Mouse (Mus musculus): ENCODE results near the gene Ankrd45. TPM values are rescaled to one million over a fixed set of nuclear protein-coding genes. Genes with fewer than 3 reads are reported as not detected.

The Ankrd45 gene
- polyA plus RNA-seq (2012; rRNA removed) (1.5 and 2.1 TPM in 2 replicates), polyA plus RNA-seq (2014; fragmentation: Nextera tagmentation; extraction: Ambion mirVana) (1.1 and 1.5 TPM in 2 replicates)

DNA sequence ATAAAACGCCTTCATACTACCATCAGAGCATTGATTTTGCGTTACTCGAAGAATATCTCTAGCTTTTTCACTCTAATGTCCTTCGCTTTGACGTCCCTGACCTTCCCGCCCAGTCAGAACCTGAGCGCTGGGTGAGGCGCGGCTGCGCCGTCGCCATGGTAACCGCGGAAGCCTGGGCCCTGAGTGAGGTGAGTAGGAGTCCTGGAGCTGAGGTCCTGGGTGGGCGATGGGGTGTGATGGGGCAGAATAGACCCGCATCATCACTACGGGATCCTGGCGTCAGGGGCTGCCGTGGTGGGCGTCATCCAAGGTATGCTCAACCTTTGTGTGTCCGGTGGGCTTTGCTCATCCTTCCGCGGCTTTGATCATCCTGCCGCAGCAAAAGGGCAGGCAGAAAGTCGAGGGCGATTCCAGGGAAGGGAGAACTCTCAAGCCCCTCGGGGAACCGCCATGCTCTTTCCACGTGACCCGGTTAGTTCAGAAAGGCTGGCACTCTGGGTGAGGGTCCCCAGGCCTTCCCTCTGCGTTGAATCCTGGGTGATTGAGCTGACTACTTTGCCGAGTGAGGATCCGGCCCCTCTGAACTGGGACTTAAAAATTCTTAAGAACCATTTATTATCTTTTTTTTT, at the start of gene Ankrd45:
Ankrd45 (plus strand) TSS at position 161 of the 629 bp plus-strand sequence.
- peak within 1 kb of the TSS; percentile 60 for H3K9ac ChIP-seq (ENCODE audit: low read depth, low read length, severe bottlenecking)
- H3K4me2 ChIP-seq (replicated peaks; ENCODE audit: low read depth, low read length, severe bottlenecking): peak within 1 kb of the TSS; percentile 76
- no peak within 1 kb of the TSS for H3K27ac ChIP-seq (replicated peaks; ENCODE audit: low read depth, low read length)
- H3K36me3 ChIP-seq (ENCODE audit: control insufficient read depth, insufficient read depth, low read length): no peaks in the 10 kb centered on the region
- ATAC-seq (ENCODE audit: low FRiP score, low read depth) (peak; percentile 77), DNase-seq (ENCODE audit: low spot score) (peak; percentile 9)
- TF ChIP-seq POLR2A (IDR thresholded peaks at IDR 0.05; ENCODE audit: borderline replicate concordance, extremely low read depth, insufficient read depth, insufficient read length): no peak
- H3K9me3 ChIP-seq (ENCODE audit: control insufficient read depth, low read length): no peaks in the 10 kb centered on the region
- peak within 1 kb of the TSS; percentile 41 for H3K4me3 ChIP-seq (replicated peaks; ENCODE audit: low read length)
- no peaks in the 10 kb centered on the region for H3K27me3 ChIP-seq (ENCODE audit: control insufficient read depth, insufficient read depth, low read length)
- 6% methylated on average over 33 of the region's 33 CpGs for WGBS
- H3K4me1 ChIP-seq (ENCODE audit: control insufficient read depth, insufficient read depth, low read length): peaks cover 5% of the 10 kb centered on the region; the same call in 1 of the 2 replicates

DNA sequence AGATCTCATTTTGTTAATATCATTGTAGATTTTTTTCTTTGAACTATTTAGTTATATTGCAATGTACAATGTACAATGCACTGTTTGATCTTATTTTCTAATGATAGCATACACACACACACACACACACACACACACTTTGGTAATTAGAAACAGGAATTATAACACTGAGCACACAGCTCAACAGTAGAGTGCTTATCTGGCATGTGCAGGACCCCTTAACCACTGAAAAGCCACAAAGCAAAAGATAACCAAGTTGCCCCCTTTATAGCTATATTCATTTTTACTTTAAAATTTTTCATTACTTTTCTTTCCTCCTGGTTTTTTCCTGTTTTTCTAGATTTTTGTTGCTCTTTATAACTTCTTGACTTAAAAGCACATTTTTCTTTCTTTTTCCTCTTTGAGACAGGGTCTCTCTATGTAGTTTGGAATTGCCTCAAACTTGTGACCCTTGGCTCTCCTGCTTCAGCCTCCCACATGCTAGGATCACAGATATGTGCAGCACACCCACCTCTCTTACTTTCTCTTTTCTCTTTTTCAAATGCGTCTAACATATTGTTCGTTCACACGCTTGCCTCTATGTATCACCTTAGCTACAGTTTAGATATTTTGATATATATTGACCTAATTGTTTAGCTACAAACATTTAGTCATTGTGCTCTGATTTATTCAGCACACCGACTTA, 42.6 kb upstream of the Ankrd45 start:
- Histone ChIP-seq H3K36me3 (ENCODE audit: control insufficient read depth, insufficient read depth, low read length) (peaks cover 54% of the 10 kb centered on the region), H3K9me3 (ENCODE audit: control insufficient read depth, low read length) (no peaks in the 10 kb centered on the region), H3K4me2 (replicated peaks; ENCODE audit: low read depth, low read length, severe bottlenecking) (no peak overlapping the region), H3K27me3 (ENCODE audit: control insufficient read depth, insufficient read depth, low read length) (no peaks in the 10 kb centered on the region), H3K9ac (ENCODE audit: low read depth, low read length, severe bottlenecking) (no peak overlapping the region), H3K27ac (replicated peaks; ENCODE audit: low read depth, low read length) (no peak overlapping the region), H3K4me3 (replicated peaks; ENCODE audit: low read length) (no peak overlapping the region), H3K4me1 (ENCODE audit: control insufficient read depth, insufficient read depth, low read length) (no peaks in the 10 kb centered on the region)
- ATAC-seq (ENCODE audit: low FRiP score, low read depth): no peak
- 96% methylated on average over 4 of the region's 4 CpGs for WGBS
- DNase-seq (ENCODE audit: low spot score): no peak
- TF ChIP-seq POLR2A (IDR thresholded peaks at IDR 0.05; ENCODE audit: borderline replicate concordance, extremely low read depth, insufficient read depth, insufficient read length): no peak

DNA sequence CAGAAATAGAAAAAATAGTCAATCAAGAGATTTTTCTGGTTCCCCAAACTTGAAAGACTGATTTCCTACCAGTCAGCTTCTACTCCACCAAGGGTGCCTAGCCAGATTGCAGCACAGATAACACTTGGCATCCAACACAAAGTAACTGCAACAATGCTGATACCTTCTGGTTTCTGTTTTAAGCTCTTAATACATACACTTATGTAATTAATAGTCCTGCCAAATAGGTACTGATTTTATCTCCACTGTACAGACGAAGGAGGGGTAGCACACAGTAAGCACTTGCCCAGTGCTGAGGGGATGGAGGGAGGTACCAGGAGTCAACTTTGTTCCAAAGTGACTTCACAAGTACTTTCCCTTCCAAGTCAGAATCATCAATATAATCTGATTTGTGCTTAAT, 38.6 kb upstream of the Ankrd45 start:
- WGBS: 89% methylated on average over 1 of the region's 1 CpGs
- DNase-seq (ENCODE audit: low spot score): no peak
- TF ChIP-seq POLR2A (IDR thresholded peaks at IDR 0.05; ENCODE audit: borderline replicate concordance, extremely low read depth, insufficient read depth, insufficient read length): no peak
- no peaks in the 10 kb centered on the region for H3K4me1 ChIP-seq (ENCODE audit: control insufficient read depth, insufficient read depth, low read length)
- H3K9ac ChIP-seq (ENCODE audit: low read depth, low read length, severe bottlenecking): no peak overlapping the region
- H3K27me3 ChIP-seq (ENCODE audit: control insufficient read depth, insufficient read depth, low read length): no peaks in the 10 kb centered on the region
- no peak overlapping the region for H3K4me2 ChIP-seq (replicated peaks; ENCODE audit: low read depth, low read length, severe bottlenecking)
- H3K27ac ChIP-seq (replicated peaks; ENCODE audit: low read depth, low read length): no peak overlapping the region
- no peak overlapping the region for H3K4me3 ChIP-seq (replicated peaks; ENCODE audit: low read length)
- no peak for ATAC-seq (ENCODE audit: low FRiP score, low read depth)
- no peaks in the 10 kb centered on the region for H3K9me3 ChIP-seq (ENCODE audit: control insufficient read depth, low read length)
- H3K36me3 ChIP-seq (ENCODE audit: control insufficient read depth, insufficient read depth, low read length): peaks cover 45% of the 10 kb centered on the region

DNA sequence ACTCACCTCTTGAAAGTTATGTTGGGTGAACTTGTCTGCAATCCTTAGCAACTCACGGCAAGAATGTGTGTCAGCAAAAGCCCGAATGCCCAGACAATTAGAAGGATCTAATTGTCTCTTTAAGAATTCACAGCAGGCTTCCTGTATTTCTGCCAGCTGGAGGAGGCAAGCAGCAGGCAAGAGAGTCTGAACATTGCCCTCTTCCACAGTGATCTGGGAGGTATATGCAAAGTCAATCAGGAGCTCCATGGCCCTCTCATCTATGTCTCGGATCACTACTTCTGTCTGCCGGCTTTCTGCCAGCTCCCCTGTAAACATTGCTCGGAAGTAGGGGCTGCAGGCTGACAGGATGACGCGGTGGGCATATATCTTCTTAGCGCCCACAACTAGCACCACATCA, 33.3 kb upstream of the Ankrd45 start:
- ATAC-seq (ENCODE audit: low FRiP score, low read depth) (no peak), DNase-seq (ENCODE audit: low spot score) (no peak)
- H3K4me1 ChIP-seq (ENCODE audit: control insufficient read depth, insufficient read depth, low read length): no peaks in the 10 kb centered on the region
- no peak overlapping the region for H3K9ac ChIP-seq (ENCODE audit: low read depth, low read length, severe bottlenecking)
- no peak overlapping the region for H3K4me3 ChIP-seq (replicated peaks; ENCODE audit: low read length)
- WGBS: 88% methylated on average over 8 of the region's 8 CpGs
- no peak overlapping the region for H3K27ac ChIP-seq (replicated peaks; ENCODE audit: low read depth, low read length)
- H3K27me3 ChIP-seq (ENCODE audit: control insufficient read depth, insufficient read depth, low read length): no peaks in the 10 kb centered on the region
- no peak overlapping the region for H3K4me2 ChIP-seq (replicated peaks; ENCODE audit: low read depth, low read length, severe bottlenecking)
- peaks cover 26% of the 10 kb centered on the region for H3K36me3 ChIP-seq (ENCODE audit: control insufficient read depth, insufficient read depth, low read length)
- TF ChIP-seq POLR2A (IDR thresholded peaks at IDR 0.05; ENCODE audit: borderline replicate concordance, extremely low read depth, insufficient read depth, insufficient read length): no peak
- H3K9me3 ChIP-seq (ENCODE audit: control insufficient read depth, low read length): no peaks in the 10 kb centered on the region

DNA sequence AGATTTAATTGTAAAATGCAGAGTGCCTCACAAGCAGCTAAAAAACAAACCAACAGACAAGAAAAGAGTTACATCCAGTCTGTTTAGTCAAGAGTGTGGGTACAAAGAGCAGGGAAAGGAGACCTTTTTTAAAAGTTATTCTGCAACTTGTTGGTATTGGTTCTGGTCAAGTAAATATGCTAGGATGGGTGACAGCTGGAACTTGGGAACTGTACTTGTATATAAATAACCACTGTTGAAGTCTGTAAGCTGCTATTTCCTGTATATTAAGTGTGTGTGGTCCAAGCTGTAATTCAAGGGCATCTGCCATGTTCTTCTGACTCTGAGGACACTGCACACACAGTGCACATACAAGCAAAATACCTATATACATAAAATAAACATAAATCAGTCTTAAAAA, 27.9 kb upstream of the Ankrd45 start:
- H3K9me3 ChIP-seq (ENCODE audit: control insufficient read depth, low read length): no peaks in the 10 kb centered on the region
- H3K27me3 ChIP-seq (ENCODE audit: control insufficient read depth, insufficient read depth, low read length): no peaks in the 10 kb centered on the region
- TF ChIP-seq POLR2A (IDR thresholded peaks at IDR 0.05; ENCODE audit: borderline replicate concordance, extremely low read depth, insufficient read depth, insufficient read length): no peak
- no peak overlapping the region for H3K4me2 ChIP-seq (replicated peaks; ENCODE audit: low read depth, low read length, severe bottlenecking)
- H3K27ac ChIP-seq (replicated peaks; ENCODE audit: low read depth, low read length): no peak overlapping the region
- no peak overlapping the region for H3K9ac ChIP-seq (ENCODE audit: low read depth, low read length, severe bottlenecking)
- no peaks in the 10 kb centered on the region for H3K4me1 ChIP-seq (ENCODE audit: control insufficient read depth, insufficient read depth, low read length)
- ATAC-seq (ENCODE audit: low FRiP score, low read depth) (no peak), DNase-seq (ENCODE audit: low spot score) (no peak)
- peaks cover 2% of the 10 kb centered on the region for H3K36me3 ChIP-seq (ENCODE audit: control insufficient read depth, insufficient read depth, low read length)
- no peak overlapping the region for H3K4me3 ChIP-seq (replicated peaks; ENCODE audit: low read length)

Data from limb, embryonic 14.5 days (tissue).